Mouse (Mus musculus) gastrocnemius, adult 18-20 months (tissue): ENCODE measurements at regions not wholly inside any gene's neighbourhood (a gene's known extent, or its start where the extent isn't known, plus 50 kb on each side); places are given as distances from the start of the nearest gene placed in this dataset.

Source experiments
- DNase-seq: peaks from one replicate; pipeline ENCODE4 v3.0.0; 2021; ENCODE audit warnings: low spot score

DNA sequence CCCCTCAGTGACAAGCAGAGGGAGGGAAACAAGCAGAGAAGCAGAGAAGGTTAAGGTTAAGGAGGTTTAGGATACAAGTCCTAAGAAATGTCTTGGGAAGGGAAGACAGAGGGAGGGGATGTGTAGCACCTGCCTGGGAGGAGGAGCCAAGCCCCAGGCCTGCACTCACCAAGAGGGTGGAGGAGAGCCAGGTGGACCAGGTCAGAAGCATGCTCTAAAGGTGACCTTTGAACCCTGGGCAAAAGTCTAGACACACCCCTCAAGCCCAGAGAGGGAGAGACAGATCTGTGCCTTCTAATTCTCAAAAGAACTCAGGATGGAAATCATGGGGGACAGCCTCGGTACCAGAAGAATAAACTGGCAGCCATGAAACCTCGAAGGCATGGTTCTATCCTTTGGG, 54.4 kb upstream of the Calm2 start:
- DNase-seq, result no peak

- DNase-seq, result no peak
Measured at GRCm38 (mm10) chr17:87501687-87502387, 55.1 kb upstream of the Calm2 start.

DNA sequence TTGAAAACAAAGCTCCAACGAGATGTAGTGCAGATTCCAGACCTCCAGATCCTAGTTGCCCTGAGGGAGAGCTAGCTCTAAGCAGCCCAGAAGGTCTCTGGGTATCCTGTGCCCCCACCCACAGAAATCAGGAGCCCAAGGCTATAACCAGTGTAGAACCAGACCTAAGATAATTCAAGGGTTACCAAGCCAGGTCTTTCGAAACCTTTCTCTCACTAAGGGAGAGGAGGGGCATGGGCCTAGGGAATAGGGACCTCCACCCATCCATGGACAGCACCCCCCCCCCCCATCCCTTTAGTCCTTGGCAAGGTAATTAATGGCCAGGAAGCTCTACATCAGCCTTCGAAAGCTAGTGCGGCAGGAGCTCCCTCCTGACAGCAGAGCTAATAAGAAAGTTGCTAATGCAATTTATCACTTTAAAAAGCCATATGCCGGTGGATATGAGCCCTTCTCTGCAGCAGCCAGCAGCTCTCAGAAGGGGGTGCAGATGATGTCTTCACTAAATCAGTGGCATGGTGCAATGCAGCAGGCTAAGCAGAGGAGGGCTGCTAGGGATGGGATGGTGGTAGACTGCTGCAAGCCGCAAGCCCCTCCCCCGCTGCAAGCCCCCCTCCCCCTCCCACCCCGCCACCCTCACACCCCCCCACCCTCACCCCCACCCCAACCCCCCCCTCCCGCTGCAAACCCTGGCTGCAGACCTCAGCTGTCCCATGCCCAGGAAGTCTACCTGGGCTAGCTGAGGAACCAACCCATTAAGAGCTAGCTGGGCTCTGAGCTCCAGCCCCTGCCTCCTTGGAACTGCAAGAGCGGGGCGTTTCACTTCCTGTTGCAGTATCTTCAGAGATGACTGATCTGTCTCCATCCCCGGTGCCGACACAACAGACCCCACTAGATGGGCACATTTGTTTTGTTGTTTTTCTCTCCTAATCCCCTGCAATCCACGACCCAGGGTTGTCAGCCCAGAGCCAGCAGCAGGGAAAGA, 55.9 kb upstream of the Calm2 start:
- no peak for DNase-seq

DNA sequence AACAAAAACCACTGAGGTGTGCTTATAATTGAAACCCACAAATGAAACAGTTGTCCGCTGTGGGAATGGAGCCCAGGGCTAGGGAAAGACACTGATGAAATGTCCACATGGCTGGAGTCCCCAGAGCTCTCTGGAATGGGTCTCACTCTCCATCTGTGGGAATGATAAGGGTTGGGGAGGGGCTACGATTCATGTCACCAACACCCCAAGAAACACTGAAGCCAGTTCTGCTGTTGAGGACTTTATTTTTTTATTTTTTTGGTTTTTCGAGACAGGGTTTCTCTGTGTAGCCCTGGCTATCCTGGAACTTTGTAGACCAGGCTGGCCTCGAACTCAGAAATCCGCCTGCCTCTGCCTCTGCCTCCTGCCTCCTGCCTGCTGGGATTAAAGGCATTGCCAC, 56.8 kb upstream of the Calm2 start:
- no peak for DNase-seq

- DNase-seq, result no peak
Measured at GRCm38 (mm10) chr17:87504960-87505681, 58.4 kb upstream of the Calm2 start.

DNA sequence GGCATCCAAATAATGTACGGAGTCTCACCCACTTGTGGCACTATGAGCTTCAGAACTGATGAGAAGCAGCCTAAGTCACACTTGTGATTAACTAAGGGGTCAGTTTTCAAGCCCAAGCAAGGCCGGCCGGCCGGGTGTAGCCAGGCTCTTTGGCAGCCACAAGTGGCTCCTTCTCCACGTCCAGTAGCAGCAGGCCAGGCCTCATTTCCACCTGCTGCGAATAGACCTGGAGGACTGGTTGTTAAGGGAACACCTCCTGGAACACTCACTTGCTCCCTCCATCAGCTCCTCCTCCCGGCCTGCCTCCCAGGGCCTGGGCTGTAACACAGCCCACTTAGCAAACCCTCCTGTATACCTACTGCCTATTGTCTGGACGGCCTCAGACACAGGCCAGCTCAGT, 61.1 kb upstream of the Calm2 start:
- peak; percentile 57 for DNase-seq

DNA sequence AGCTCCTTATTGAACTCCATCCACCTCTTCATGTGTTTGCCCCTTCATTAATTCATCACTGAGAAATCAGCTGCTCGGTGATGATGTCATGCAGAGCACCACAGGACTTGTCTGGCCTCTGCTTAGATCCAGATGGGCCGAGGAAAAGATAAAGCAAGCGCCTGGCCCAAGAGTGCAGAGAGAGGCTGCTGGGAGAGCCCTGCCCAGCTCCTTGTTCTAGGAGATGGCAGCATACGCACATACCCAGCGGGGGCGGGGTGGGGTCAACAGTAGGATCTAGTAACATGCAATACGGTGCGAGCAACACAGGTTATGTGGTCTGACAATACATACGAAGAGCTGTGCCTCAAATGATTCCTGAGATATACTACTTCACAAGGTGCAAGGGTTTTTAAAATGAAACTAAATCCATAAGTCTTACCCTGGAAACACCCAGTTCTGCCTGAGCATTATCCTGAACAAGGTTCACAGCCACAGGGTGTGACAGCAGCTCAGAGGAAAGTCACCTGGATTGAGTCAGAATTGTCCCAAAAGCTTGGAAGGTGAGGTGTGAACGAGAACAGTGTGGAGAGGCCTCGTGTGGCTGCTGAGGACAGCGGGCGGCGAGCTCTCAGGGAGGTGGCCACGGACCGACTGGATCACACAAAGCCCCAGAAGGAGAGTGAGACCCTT, 62.0 kb upstream of the Calm2 start:
- no peak for DNase-seq

GRCm38 (mm10) chr17:87512000-87512611, 65.4 kb upstream of the Calm2 start:
- DNase-seq, result no peak

GRCm38 (mm10) chr17:87513822-87514221, 67.1 kb upstream of the Calm2 start:
- DNase-seq, result no peak

DNA sequence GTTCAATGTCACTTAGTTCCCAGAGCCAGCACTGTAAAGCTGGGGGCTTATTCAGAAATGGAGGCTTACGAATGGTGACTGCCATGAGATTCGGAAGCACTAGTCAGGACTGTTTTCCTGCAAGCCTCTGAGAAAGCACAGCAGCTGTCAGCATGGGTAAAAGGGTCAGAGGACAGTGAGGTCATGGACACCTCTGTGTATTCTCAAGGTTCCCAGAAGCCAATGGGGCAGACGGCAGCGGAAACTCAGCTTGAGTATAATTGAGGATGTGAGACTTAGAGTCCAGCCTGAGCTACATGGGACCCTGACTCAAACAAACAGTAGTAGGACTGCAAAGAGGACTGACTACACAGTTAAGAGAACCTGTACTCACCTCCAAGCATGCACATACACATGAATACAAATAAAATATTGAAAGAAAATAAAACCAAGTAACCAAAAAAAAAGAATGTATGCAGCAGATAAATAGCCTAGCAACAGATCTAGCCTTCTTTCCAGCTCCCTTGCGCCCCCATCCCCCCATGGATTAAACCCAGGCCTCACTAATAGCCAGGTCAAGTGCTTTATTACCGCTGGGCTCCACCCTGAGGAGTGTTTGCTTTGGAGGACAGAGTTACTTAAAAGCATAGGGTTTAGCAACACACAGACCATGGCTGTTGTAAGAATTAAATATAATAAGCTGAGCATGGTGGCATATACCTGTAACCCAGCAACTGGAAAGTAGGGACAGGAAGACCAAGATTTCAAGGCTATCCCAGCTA, 67.8 kb upstream of the Calm2 start:
- DNase-seq, result no peak

DNA sequence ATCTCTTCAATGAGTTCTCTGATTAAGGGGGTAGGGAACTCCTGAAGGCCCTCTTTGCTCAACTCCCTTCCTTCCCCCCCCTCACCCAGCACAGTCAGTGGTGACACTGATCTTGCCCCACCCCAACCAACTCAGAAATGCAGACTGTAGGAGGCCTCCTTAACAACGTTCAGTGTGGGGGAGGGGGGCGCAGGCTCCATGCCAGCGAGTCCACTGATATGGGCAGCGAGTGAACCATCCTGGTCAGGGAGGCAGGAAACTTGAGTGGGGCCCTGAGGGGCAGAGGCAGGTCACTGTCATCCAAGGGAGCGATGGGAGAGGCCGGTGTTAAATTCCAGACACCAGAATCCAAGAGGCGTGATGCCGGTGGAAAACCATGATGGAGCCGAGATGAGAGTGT, 70.5 kb upstream of the Calm2 start:
- DNase-seq, result peak; percentile 35

- no peak for DNase-seq
Measured at GRCm38 (mm10) chr17:87519454-87519853, 72.7 kb upstream of the Calm2 start.

GRCm38 (mm10) chr17:87520841-87521240, 74.1 kb upstream of the Calm2 start:
- DNase-seq, result no peak

DNA sequence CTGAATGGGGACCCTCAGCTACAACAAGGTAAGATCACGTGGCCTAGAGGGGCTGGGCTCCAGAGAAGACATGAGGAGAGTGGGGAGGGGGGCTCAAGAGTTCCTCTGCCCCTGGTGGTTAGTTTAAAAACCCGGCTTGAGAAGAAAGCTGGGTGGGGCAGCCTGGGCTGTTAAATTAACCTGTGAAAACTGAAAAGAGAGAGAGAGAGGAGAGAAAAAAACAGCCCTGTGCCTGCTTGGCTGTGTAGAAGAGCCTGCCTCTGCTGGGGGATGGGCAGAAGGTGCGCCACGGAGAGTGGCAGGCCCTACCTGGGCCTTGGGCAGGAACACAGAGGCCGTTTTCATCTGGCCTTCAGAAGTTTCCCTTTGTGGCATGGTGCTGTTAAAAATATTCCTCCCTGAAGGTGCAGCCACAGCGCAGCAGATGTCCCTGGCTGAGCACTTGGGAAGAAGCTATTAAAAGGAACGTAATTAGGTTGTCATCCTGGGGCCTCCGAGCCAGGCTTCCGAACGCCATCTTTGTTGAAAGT, 75.0 kb upstream of the Calm2 start:
- DNase-seq, result no peak

DNA sequence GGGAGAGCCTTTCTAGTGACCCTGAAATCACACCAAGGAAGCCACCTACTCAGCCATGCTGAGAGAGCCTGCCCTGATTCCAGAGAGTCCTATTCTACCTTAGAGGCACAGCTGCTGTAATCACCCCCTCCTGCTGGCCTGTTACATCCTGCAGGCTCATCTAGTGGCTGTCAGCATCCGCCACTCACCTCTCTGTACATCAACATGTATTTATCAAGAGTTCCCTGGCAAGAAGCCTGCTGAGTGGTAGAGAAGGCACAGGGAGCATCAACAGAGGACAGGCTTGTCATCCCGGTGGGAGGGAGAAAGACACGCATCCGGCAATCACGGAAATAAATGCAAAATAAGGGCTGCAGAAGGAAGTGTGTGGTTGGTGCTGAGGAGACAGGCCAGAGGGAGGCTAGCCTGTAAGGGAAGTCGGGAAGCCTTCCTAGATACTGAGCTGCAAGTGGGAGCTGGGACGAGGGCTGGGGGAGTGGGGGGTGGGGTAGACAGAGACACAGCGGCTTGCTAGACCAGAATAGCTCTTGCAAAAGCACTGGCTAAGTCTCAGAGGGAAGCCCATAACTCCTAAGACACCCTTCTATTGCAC, 75.9 kb upstream of the Calm2 start:
- DNase-seq, result no peak

DNA sequence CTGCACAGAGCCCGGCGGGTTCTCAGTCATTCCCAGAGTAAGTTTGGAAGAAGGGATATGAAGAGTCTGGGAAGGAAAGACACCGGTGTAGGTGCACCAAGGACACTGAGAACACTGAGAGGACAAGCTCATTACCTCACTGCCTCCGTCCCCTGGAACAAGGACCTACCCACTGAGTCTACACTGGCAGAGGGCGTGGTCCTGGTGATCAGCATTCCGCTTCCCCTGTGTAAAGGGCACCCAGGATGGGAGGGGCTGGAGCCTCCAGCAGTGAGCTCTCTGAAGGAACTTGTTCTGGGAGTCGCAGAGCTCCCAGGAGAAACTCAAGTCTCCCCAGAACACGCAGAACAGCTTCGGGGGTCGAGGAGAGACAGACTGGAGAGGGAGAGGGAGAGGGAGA, 76.9 kb upstream of the Calm2 start:
- no peak for DNase-seq

- DNase-seq, result no peak
Measured at GRCm38 (mm10) chr17:87527174-87527573, 80.4 kb upstream of the Calm2 start.

- DNase-seq, result peak; percentile 91
Measured at GRCm38 (mm10) chr17:87530162-87530817, 83.6 kb upstream of the Calm2 start.

DNA sequence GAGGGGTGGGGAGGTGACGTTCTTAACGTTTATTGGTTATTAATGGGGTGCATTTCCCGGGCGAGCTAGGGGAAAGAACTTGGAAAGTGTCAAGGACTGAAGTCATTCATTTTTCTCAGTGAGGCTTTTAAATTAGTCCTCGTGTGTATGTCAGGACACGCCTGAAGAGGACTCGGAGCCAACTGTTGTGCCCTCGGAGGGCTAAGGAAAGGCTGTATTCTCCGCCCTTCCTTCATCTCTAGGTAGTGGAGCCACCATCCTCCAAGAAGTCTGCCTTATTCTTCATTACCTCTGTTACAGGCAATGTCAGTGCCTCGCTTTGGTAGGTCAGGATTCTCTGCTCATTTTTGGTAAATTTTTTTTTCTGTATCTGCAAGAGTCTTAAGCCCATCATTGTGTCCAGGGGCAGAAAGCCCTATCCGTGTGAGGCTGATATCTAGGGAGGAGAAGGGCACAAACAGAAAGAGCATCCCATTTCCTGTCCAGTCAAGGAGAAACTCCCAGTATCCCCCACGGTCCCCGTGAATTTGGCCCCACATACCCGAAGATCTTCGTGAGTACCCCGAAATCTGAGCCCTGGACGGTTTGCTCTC, 84.2 kb upstream of the Calm2 start:
- DNase-seq, result peak; percentile 29
